Mouse (Mus musculus) stomach, postnatal 0 days (tissue): ENCODE measurements at regions not wholly inside any gene's neighbourhood (a gene's known extent, or its start where the extent isn't known, plus 50 kb on each side); places are given as distances from the start of the nearest gene placed in this dataset.

Source experiments
- ATAC-seq: fragments of 200-750 bp; cut with Nextera tagmentation; 2 replicates; pipeline ENCODE4 v1.8.0; 2017; ENCODE audit not compliant: low FRiP score, low TSS enrichment
- DNase-seq: peaks from one replicate; pipeline ENCODE4 v3.0.0-alpha.2; 2016; ENCODE audit warnings: low spot score
- H3K27ac ChIP-seq: fragments of 300-500 bp; sonication (generic); replicated peaks from 2 replicates; pipeline ENCODE4 v1.5.1; 2014; ENCODE audit warnings: mild to moderate bottlenecking, control low read depth
- H3K27me3 ChIP-seq: fragments of 300-500 bp; sonication (generic); 2 replicates; pipeline ENCODE4 v1.6.1; 2014; ENCODE audit warnings: low read length; ENCODE audit not compliant: control insufficient read depth, insufficient read depth
- H3K36me3 ChIP-seq: fragments of 300-500 bp; sonication (generic); 2 replicates; pipeline ENCODE4 v1.6.1; 2014; ENCODE audit warnings: low read length, mixed read lengths; ENCODE audit not compliant: control insufficient read depth, insufficient read depth
- H3K4me1 ChIP-seq: fragments of 300-500 bp; sonication (generic); replicated peaks from 2 replicates; pipeline ENCODE4 v1.6.1; 2014; ENCODE audit warnings: antibody characterized with exemption; ENCODE audit not compliant: control insufficient read depth, insufficient read depth
- H3K4me2 ChIP-seq: fragments of 300-500 bp; sonication (generic); replicated peaks from 2 replicates; pipeline ENCODE4 v1.6.1; 2014; ENCODE audit warnings: low read depth, mild to moderate bottlenecking, control low read depth, moderate library complexity
- H3K4me3 ChIP-seq: fragments of 300-500 bp; sonication (generic); 2 replicates; pipeline ENCODE4 v1.5.1; 2014; ENCODE audit warnings: low read depth, low read length, control low read depth
- H3K9ac ChIP-seq: fragments of 300-500 bp; sonication (generic); 2 replicates; pipeline ENCODE4 v1.6.1; 2014; ENCODE audit warnings: mild to moderate bottlenecking, low read length, control low read depth, mixed read lengths
- H3K9me3 ChIP-seq: fragments of 300-500 bp; sonication (generic); 2 replicates; pipeline ENCODE4 v1.6.1; 2016; ENCODE audit warnings: low read length; ENCODE audit not compliant: control insufficient read depth
- CTCF ChIP-seq: IDR thresholded peaks from 2 replicates; pipeline ENCODE4 v1.5.1; 2016; ENCODE audit warnings: antibody characterized with exemption, low read depth, mild to moderate bottlenecking, moderate library complexity
- EP300 ChIP-seq: optimal IDR thresholded peaks from 2 replicates; pipeline ENCODE3; 2016; ENCODE audit warnings: antibody characterized with exemption
- WGBS: fragments of 180-500 bp; shearing (Covaris S2); extraction: QIAGEN DNeasy Blood & Tissue Kit; methylation state at CpG from one replicate; pipeline ENCODE4 v1.1.7; 2014; 5-methylcytosine and 5-hydroxymethylcytosine counted together

DNA sequence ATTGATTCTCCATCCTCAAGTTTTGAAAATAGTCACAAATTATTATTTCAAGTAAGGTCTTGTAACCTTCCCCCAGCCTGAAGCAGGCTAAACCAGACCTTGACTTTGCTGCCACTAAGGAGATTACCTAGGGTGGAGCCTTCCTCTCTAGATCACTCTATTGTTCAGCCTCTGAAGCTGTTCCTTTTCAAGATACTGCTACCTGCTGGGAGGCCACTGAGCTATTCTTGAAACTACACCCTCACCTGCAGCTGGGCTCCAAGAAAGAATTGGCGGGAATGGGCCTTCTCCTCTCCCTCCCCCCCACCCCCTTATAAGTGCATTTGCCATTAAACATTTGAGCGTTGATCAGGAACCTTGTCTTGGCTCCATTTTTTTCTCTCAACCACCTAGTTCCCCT lies 534.2 kb upstream of the Dmac1 start:
- TF ChIP-seq CTCF (no peak), EP300 (no peak)

DNA sequence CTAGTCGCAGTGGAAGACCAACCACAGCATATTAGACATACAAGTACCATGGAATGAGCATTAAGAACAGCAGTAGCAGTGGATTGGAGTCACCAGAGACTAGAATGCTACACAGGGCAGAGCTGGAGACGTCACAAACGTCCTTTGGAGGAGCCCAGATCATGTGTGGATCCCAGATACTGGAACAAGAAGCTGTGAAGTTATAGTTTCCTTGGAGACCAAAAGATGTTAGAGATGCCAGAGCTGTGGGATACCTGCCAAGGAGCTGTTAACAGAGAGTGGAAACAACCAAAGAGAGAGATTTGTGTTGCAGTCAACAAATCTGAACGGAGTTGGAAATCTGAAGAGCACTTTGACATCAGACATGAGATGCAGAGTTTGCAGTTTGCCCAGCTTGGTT lies 523.8 kb upstream of the Dmac1 start:
- no peak overlapping the region for H3K4me2 ChIP-seq
- H3K4me1 ChIP-seq, result no peaks in the 10 kb centered on the region
- no peaks in the 10 kb centered on the region for H3K9me3 ChIP-seq
- no peak overlapping the region for H3K9ac ChIP-seq
- 82% methylated on average over 4 of the region's 4 CpGs for WGBS
- TF ChIP-seq CTCF, result no peak
- no peak for TF ChIP-seq EP300
- ATAC-seq (no peak), DNase-seq (no peak)
- H3K36me3 ChIP-seq, result no peaks in the 10 kb centered on the region
- no peak overlapping the region for H3K27ac ChIP-seq
- no peaks in the 10 kb centered on the region for H3K27me3 ChIP-seq
- no peak overlapping the region for H3K4me3 ChIP-seq

More for the DNA sequence above, 534.2 kb upstream of the Dmac1 start:
- Histone ChIP-seq H3K4me3 (no peak overlapping the region), H3K4me1 (no peaks in the 10 kb centered on the region), H3K9ac (no peak overlapping the region), H3K27ac (no peak overlapping the region), H3K4me2 (no peak overlapping the region), H3K9me3 (no peaks in the 10 kb centered on the region), H3K36me3 (no peaks in the 10 kb centered on the region), H3K27me3 (no peaks in the 10 kb centered on the region)
- no peak for DNase-seq
- WGBS, result 85% methylated on average over 2 of the region's 2 CpGs
- ATAC-seq, result no peak

DNA sequence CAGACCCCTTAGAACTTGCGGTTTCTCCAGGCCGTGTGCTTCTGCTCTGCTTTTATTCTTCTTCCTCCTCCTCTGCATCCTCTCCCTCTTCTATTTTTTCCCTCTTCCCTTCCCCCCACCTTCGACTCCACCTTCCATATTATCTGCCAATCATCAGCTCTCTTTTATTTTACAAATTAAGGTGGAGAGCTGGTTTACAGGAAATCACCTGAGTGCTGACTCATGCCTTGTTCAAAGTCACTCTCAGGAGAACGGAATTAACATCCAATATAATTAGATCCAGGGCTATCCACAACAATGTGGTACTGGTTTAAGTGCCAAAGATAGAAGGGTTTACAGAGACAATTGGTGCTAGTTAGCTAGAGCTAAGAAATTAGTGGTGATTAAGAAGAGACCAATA lies 523.1 kb upstream of the Dmac1 start:
- WGBS, result 79% methylated on average over 4 of the region's 4 CpGs
- Histone ChIP-seq H3K9me3 (no peaks in the 10 kb centered on the region), H3K4me1 (no peaks in the 10 kb centered on the region), H3K9ac (no peak overlapping the region), H3K36me3 (no peaks in the 10 kb centered on the region), H3K27ac (no peak overlapping the region), H3K27me3 (no peaks in the 10 kb centered on the region), H3K4me3 (no peak overlapping the region), H3K4me2 (no peak overlapping the region)
- DNase-seq (no peak), ATAC-seq (no peak)
- TF ChIP-seq CTCF (no peak), EP300 (no peak)

DNA sequence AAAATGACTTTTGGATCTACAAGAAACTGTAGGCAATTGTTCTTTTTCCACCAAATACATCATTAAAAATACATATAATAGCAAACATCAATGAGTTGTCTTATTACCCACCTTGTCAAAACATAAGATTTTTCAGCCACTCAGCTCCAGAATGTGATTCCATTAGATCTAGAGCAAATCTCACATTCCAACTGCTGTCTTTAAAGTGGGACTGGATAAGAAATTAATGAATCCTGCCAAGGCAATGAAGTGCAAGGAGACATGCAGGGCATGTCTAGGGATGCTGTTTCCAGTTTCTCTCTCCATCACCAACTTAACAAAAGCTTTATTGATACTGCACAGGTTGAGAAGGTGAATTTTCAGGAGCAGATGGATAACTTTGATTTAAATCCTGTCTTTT lies 513.7 kb upstream of the Dmac1 start:
- Histone ChIP-seq H3K27me3 (no peaks in the 10 kb centered on the region), H3K4me2 (no peak overlapping the region), H3K36me3 (no peaks in the 10 kb centered on the region), H3K9ac (no peak overlapping the region), H3K9me3 (no peaks in the 10 kb centered on the region), H3K4me3 (no peak overlapping the region), H3K4me1 (no peaks in the 10 kb centered on the region), H3K27ac (no peak overlapping the region)
- ATAC-seq, result no peak
- DNase-seq, result no peak
- TF ChIP-seq EP300 (no peak), CTCF (no peak)

DNA sequence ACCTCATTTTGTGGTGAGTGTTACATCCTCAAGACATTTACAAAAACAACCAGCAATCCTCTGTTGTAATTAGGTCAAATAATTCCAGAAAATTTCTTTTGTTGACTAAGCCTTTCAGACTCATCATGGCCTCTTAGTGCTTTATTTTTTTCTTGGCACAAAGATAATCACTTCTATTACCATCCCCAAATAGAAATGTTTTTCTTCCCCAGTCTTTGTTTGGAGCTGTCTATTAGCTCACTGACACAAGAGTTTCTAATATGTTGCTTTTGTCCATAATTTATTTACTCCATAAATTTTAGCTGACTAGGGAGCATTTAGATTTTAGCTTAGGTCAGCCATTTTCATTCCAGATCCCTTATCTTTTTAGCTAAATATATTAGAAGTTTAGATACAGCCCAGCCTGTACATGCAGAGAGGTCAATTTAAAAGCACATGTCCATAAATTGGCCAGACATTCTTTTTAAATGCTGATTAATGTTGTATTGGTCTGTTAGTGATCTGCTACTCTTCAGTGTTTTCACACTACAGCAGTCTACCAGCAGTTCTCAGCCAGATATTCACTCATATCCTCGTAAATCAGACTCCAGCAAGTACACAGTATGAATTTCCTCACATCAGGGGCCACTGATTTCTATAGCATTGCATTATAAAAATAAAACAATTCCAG lies 513.0 kb upstream of the Dmac1 start:
- H3K4me3 ChIP-seq, result no peak overlapping the region
- WGBS, result 63% methylated on average over 1 of the region's 1 CpGs
- TF ChIP-seq CTCF (no peak), EP300 (no peak)
- H3K27me3 ChIP-seq, result no peaks in the 10 kb centered on the region
- H3K4me2 ChIP-seq, result no peak overlapping the region
- H3K9me3 ChIP-seq, result no peaks in the 10 kb centered on the region
- H3K27ac ChIP-seq, result no peak overlapping the region
- H3K36me3 ChIP-seq, result no peaks in the 10 kb centered on the region
- ATAC-seq (no peak), DNase-seq (no peak)
- H3K4me1 ChIP-seq, result no peaks in the 10 kb centered on the region
- H3K9ac ChIP-seq, result no peak overlapping the region

DNA sequence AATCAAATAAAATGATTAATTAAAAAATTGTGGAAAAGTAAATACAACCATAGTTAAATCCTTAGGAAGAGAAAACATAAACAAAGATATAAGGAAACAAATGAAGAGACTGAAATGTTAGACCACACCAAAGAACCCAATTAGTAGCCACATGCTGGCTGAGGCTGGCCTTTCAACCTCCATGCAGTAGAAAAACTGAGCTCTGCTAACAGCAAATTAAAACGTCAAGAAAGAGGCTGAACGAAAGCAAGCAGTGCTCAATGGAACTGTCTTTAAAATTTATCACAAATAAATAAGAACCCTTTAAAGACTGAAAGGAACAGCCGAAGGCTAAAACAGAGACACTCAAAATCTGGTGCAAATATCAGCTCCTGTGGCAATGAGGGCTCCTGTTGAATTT lies 509.3 kb upstream of the Dmac1 start:
- Histone ChIP-seq H3K9ac (no peak overlapping the region), H3K4me2 (no peak overlapping the region), H3K27me3 (no peaks in the 10 kb centered on the region), H3K4me3 (no peak overlapping the region), H3K4me1 (no peaks in the 10 kb centered on the region), H3K27ac (no peak overlapping the region), H3K36me3 (no peaks in the 10 kb centered on the region), H3K9me3 (no peaks in the 10 kb centered on the region)
- TF ChIP-seq EP300 (no peak), CTCF (no peak)
- WGBS, result 38% methylated on average over 3 of the region's 3 CpGs
- ATAC-seq, result no peak
- no peak for DNase-seq
